Mouse (Mus musculus): ENCODE measurements around the gene Igsf21. TPM values are rescaled to one million over a fixed set of nuclear protein-coding genes. Genes with fewer than 3 reads are reported as not detected.

Igsf21 gene
- total and polyA plus RNA-seq, 2 experiments from 2014 or later = 125 to 176 TPM

DNA sequence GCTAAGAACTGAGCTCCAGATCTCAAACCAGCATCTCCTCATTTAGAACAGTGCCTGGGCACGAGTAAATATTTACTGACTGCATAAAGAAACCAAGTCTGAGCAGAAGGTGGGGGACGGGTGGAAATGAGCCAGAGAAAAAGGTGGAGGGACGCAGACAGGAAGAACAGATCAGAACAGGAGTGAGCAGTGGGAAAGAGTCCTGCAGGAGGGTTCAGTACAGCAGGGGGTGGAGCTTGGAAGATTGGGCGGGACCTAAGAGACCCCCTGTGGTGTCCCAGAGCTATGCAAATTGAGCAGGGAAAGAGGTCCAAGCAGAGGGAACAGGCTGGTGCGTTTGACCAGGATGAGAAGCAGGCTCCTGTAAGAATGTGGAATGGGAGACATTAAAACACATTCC, 241.7 kb downstream of the Igsf21 start:
- H3K36me3 ChIP-seq (ENCODE audit: insufficient read depth, low read length) = no peaks in the 10 kb centered on the region
- no peaks in the 10 kb centered on the region for H3K9me3 ChIP-seq (ENCODE audit: low read length)
- H3K27ac ChIP-seq = no peak overlapping the region
- no peak for TF ChIP-seq CTCF (IDR thresholded peaks at IDR 0.05; ENCODE audit: low read depth)
- no peaks in the 10 kb centered on the region for H3K27me3 ChIP-seq (ENCODE audit: insufficient read depth, low read length)
- 0 out of 2 replicates have a peak, but pooled peaks cover 4% of the 10 kb centered on the region for H3K4me1 ChIP-seq (ENCODE audit: insufficient read depth, low read length)
- peak overlapping the region; percentile 36 for H3K4me2 ChIP-seq (ENCODE audit: low read depth, low read length)
- DNase-seq (ENCODE audit: low spot score) = no peak
- no peak for ATAC-seq
- 26% methylated on average over 5 of the region's 5 CpGs for WGBS
- no peak overlapping the region for H3K4me3 ChIP-seq (ENCODE audit: low read length)
- no peak overlapping the region for H3K9ac ChIP-seq (replicated peaks; ENCODE audit: low read length)

GRCm38 (mm10) chr4:140004170-140004569, 242.4 kb downstream of the Igsf21 start:
- Histone ChIP-seq H3K27me3 (ENCODE audit: insufficient read depth, low read length) (no peaks in the 10 kb centered on the region), H3K4me1 (ENCODE audit: insufficient read depth, low read length) (0 out of 2 replicates have a peak, but pooled peaks cover 4% of the 10 kb centered on the region), H3K9me3 (ENCODE audit: low read length) (no peaks in the 10 kb centered on the region), H3K4me2 (ENCODE audit: low read depth, low read length) (peak overlapping the region; percentile 36), H3K4me3 (ENCODE audit: low read length) (no peak overlapping the region), H3K27ac (no peak overlapping the region), H3K9ac (replicated peaks; ENCODE audit: low read length) (no peak overlapping the region), H3K36me3 (ENCODE audit: insufficient read depth, low read length) (no peaks in the 10 kb centered on the region)
- WGBS = 28% methylated on average over 12 of the region's 12 CpGs
- TF ChIP-seq CTCF (IDR thresholded peaks at IDR 0.05; ENCODE audit: low read depth) = no peak
- DNase-seq (ENCODE audit: low spot score) (peak; percentile 63), ATAC-seq (peak; percentile 84)

DNA sequence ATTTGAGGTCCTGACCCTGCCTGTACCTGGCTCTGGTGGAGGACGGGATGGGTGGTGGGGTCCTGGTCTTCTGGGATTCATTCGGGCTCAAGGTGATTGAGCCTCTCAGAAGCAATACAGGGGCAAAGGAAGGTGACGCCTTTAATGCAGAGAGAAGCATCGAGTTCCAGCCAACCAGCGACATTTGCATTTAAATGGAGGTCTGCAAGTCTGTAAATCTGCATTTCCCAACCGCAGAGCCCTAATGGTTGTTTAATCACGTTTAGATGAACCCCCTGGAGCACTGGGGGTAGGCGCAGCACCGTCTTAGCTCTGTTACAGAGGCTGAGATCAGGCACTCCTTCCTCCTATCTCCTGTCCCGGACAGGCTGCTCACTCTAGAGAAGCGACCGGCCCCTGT, 244.5 kb downstream of the Igsf21 start:
- H3K36me3 ChIP-seq (ENCODE audit: insufficient read depth, low read length) = no peaks in the 10 kb centered on the region
- DNase-seq (ENCODE audit: low spot score) (peak; percentile 31), ATAC-seq (no peak)
- no peak overlapping the region for H3K27ac ChIP-seq
- H3K27me3 ChIP-seq (ENCODE audit: insufficient read depth, low read length) = no peaks in the 10 kb centered on the region
- 0 out of 2 replicates have a peak, but pooled peaks cover 4% of the 10 kb centered on the region for H3K4me1 ChIP-seq (ENCODE audit: insufficient read depth, low read length)
- 19% methylated on average over 12 of the region's 12 CpGs for WGBS
- H3K4me3 ChIP-seq (ENCODE audit: low read length) = no peak overlapping the region
- H3K9ac ChIP-seq (replicated peaks; ENCODE audit: low read length) = no peak overlapping the region
- H3K9me3 ChIP-seq (ENCODE audit: low read length) = no peaks in the 10 kb centered on the region
- no peak overlapping the region for H3K4me2 ChIP-seq (ENCODE audit: low read depth, low read length)
- TF ChIP-seq CTCF (IDR thresholded peaks at IDR 0.05; ENCODE audit: low read depth) = no peak

DNA sequence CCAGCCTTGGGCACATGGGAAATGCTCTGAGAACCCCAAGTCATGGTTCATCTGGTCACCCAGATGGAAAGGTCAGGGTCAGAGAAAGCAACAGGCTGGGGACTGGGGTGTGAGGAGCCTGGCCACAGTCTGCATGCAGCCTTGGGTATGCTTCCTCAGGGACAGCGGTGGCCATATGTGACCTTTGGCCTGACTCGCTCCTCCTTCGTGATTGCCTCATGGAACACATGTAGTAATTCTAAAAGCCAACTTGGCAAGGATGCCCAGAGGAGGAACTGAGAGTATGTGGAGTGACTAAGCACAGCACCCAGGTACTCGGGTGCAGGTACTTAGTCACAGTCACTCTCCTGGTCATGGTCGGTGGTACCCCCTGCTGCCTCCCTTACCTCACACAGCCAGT, 245.7 kb downstream of the Igsf21 start:
- no peak overlapping the region for H3K9ac ChIP-seq (replicated peaks; ENCODE audit: low read length)
- WGBS = 85% methylated on average over 5 of the region's 5 CpGs
- DNase-seq (ENCODE audit: low spot score) = no peak
- no peaks in the 10 kb centered on the region for H3K9me3 ChIP-seq (ENCODE audit: low read length)
- H3K4me2 ChIP-seq (ENCODE audit: low read depth, low read length) = no peak overlapping the region
- H3K4me1 ChIP-seq (ENCODE audit: insufficient read depth, low read length) = 0 out of 2 replicates have a peak, but pooled peaks cover 4% of the 10 kb centered on the region
- no peak for TF ChIP-seq CTCF (IDR thresholded peaks at IDR 0.05; ENCODE audit: low read depth)
- no peak overlapping the region for H3K4me3 ChIP-seq (ENCODE audit: low read length)
- no peak overlapping the region for H3K27ac ChIP-seq
- no peak for ATAC-seq
- no peaks in the 10 kb centered on the region for H3K36me3 ChIP-seq (ENCODE audit: insufficient read depth, low read length)
- no peaks in the 10 kb centered on the region for H3K27me3 ChIP-seq (ENCODE audit: insufficient read depth, low read length)

DNA sequence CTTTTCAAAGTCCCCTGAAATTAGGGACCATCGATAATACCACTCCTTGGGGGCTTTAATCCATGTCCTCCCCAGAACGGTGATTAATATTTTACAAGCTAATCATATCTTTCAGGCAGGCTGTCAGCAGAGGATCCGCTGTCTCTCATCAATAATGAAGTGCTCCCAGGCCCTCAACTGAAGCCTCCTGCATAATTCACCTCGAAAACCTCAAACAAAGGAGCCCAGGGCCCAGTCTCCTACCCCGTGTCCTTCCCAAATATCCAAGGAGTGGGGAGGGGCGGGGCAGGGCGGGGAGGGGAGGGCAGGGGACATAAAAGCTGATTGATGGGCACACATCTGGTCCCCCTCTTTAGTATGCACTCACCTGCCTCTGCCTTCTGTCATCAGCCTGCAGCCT, 247.6 kb downstream of the Igsf21 start:
- no peak overlapping the region for H3K4me3 ChIP-seq (ENCODE audit: low read length)
- no peak for TF ChIP-seq CTCF (IDR thresholded peaks at IDR 0.05; ENCODE audit: low read depth)
- H3K27me3 ChIP-seq (ENCODE audit: insufficient read depth, low read length) = no peaks in the 10 kb centered on the region
- no peaks in the 10 kb centered on the region for H3K4me1 ChIP-seq (ENCODE audit: insufficient read depth, low read length)
- H3K9me3 ChIP-seq (ENCODE audit: low read length) = no peaks in the 10 kb centered on the region
- no peak overlapping the region for H3K27ac ChIP-seq
- no peak overlapping the region for H3K9ac ChIP-seq (replicated peaks; ENCODE audit: low read length)
- no peak for ATAC-seq
- 33% methylated on average over 7 of the region's 7 CpGs for WGBS
- H3K36me3 ChIP-seq (ENCODE audit: insufficient read depth, low read length) = no peaks in the 10 kb centered on the region
- no peak overlapping the region for H3K4me2 ChIP-seq (ENCODE audit: low read depth, low read length)
- no peak for DNase-seq (ENCODE audit: low spot score)

DNA sequence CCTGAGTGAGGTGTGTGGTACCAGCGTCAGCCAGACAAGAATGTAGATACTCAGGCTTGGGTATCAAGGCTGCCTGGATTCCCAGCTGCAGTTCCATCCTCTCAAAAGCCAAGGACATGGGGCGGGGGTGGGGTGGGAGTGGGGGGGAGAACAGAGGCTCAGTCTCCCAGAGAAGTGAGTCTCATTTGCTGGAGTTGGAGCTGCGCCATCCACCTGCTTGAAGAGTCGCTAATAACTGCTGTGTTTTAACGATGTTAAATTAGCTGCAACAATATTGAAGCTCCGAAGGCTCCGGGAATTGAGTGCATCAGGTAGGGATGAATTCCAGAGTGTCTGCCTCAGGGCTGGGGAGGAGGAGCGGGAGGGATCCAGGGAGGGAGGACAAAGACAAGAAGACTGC, 250.9 kb downstream of the Igsf21 start:
- DNase-seq (ENCODE audit: low spot score) (peak; percentile 60), ATAC-seq (no peak)
- Histone ChIP-seq H3K27me3 (ENCODE audit: insufficient read depth, low read length) (no peaks in the 10 kb centered on the region), H3K9ac (replicated peaks; ENCODE audit: low read length) (no peak overlapping the region), H3K4me1 (ENCODE audit: insufficient read depth, low read length) (no peaks in the 10 kb centered on the region), H3K4me2 (ENCODE audit: low read depth, low read length) (no peak overlapping the region), H3K4me3 (ENCODE audit: low read length) (no peak overlapping the region), H3K9me3 (ENCODE audit: low read length) (no peaks in the 10 kb centered on the region), H3K27ac (no peak overlapping the region), H3K36me3 (ENCODE audit: insufficient read depth, low read length) (no peaks in the 10 kb centered on the region)
- TF ChIP-seq CTCF (IDR thresholded peaks at IDR 0.05; ENCODE audit: low read depth) = no peak
- 39% methylated on average over 8 of the region's 8 CpGs for WGBS

- Histone ChIP-seq H3K4me3 (ENCODE audit: low read length) (no peak overlapping the region), H3K36me3 (ENCODE audit: insufficient read depth, low read length) (no peaks in the 10 kb centered on the region), H3K9me3 (ENCODE audit: low read length) (no peaks in the 10 kb centered on the region), H3K9ac (replicated peaks; ENCODE audit: low read length) (no peak overlapping the region), H3K4me1 (ENCODE audit: insufficient read depth, low read length) (no peaks in the 10 kb centered on the region), H3K27ac (no peak overlapping the region), H3K4me2 (ENCODE audit: low read depth, low read length) (no peak overlapping the region), H3K27me3 (ENCODE audit: insufficient read depth, low read length) (no peaks in the 10 kb centered on the region)
- ATAC-seq (0 out of 2 replicates have a peak, but pooled peaks have one; percentile 32), DNase-seq (ENCODE audit: low spot score) (no peak)
- TF ChIP-seq CTCF (IDR thresholded peaks at IDR 0.05; ENCODE audit: low read depth) = no peak
- 17% methylated on average over 9 of the region's 16 CpGs for WGBS
Observed at GRCm38 (mm10) chr4:139993111-139993755, 253.4 kb downstream of the Igsf21 start.

Measured in hindbrain, postnatal 0 days (tissue).